Mouse (Mus musculus) olfactory bulb, adult 2 months (tissue): ENCODE measurements around the gene Phactr2.

Experiments
- CTCF ChIP-seq: fragments of 200-500 bp; IDR thresholded peaks from 2 replicates; pipeline ENCODE4 v1.5.1; 2012; ENCODE audit warnings: low read depth, mild to moderate bottlenecking, low read length, moderate library complexity; ENCODE audit not compliant: insufficient read depth
- POLR2A ChIP-seq: fragments of 200-500 bp; IDR thresholded peaks from 2 replicates; pipeline ENCODE4 v1.6.1; 2012; ENCODE audit warnings: mild to moderate bottlenecking, low read depth, low read length, moderate library complexity; ENCODE audit not compliant: insufficient read depth

DNA sequence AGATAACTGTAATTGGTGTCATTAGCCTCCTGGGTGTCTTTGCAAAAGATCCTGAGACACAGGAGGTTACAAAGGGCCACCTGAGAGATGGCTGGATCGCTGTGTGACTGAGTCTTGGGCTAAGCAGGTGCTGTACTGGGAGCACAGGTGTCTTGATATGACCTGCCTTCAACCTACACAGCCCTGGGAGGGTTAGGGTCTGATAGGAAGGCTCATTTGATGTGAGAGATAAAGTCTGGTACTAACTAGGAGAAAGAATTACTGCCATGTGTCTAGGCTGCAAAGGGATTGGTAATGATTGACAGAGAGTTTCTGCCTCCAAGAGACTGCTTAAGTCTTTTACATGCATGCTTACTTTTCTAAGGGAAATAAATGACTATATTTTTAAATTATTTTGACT is 254.2 kb downstream of the Phactr2 start:
- TF ChIP-seq POLR2A = no peak
- TF ChIP-seq CTCF = no peak
